Mouse (Mus musculus) heart, adult 2 months (tissue): ENCODE measurements around the gene Pkn1.

Experiments used
- EP300 ChIP-seq: fragments of 200-500 bp; IDR thresholded peaks from 2 replicates; pipeline ENCODE4 v1.6.1; 2011; ENCODE audit warnings: low read depth, low read length, control low read depth; ENCODE audit not compliant: insufficient read depth
- POLR2A ChIP-seq: fragments of 200-500 bp; IDR thresholded peaks from 2 replicates; pipeline ENCODE4 v1.6.1; 2011; ENCODE audit warnings: mild to moderate bottlenecking, low read depth, low read length, control low read depth; ENCODE audit not compliant: insufficient read depth

DNA sequence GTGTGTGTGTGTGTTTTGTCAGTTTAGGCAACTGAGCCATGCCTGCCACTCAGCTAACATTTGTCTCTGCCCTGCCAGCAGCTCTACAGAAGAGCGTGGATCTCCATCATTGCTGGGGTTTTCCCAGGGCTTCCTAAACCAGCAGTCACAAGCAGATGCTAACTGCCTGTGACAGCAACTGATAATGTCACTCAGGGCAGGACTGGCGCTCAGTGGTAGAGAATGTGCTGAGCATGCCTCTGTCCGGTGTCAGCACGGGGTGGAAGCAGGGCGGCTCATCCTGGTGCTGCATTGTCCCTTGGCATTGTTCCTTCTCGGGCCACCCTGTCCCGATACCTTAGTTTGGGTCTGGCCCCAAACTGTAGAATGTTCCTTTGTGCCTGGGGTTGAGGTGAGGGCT lies 75.4 kb downstream of the Pkn1 start:
- TF ChIP-seq POLR2A (no peak), EP300 (no peak)
